Mouse (Mus musculus) thymus, adult 2 months (tissue): ENCODE data around the gene Zbtb20.

Source experiments
- CTCF ChIP-seq: fragments of 200-500 bp; IDR thresholded peaks from 2 replicates; pipeline ENCODE4 v1.5.1; 2012; ENCODE audit warnings: mild to moderate bottlenecking, control low read depth, low read length, moderate library complexity, borderline replicate concordance; ENCODE audit not compliant: control insufficient read depth, poor library complexity, insufficient read depth; ENCODE audit errors: extremely low read depth
- POLR2A ChIP-seq: fragments of 200-500 bp; IDR thresholded peaks from 2 replicates; pipeline ENCODE4 v1.6.1; 2012; ENCODE audit warnings: mild to moderate bottlenecking, low read length, control low read depth, moderate library complexity; ENCODE audit not compliant: control insufficient read depth, poor library complexity, insufficient read depth; ENCODE audit errors: extremely low read depth

- no peak for TF ChIP-seq POLR2A
- TF ChIP-seq CTCF, result no peak
These were observed 487.6 kb downstream of the Zbtb20 start for GRCm38 (mm10) chr16:43363316-43363715.
